Mouse (Mus musculus) thymus, adult 2 months (tissue): Measurements from ENCODE around the gene Chsy1. TPM values are rescaled to one million over a fixed set of nuclear protein-coding genes. Genes with fewer than 3 reads are reported as not detected.

Experiments
- DNase-seq: peaks from one replicate; pipeline ENCODE4 v3.0.0; 2021
- H3K27ac ChIP-seq: fragments of 200-500 bp; 2 replicates; pipeline ENCODE4 v1.5.1; 2012; ENCODE audit warnings: low read length, control low read depth; ENCODE audit not compliant: control insufficient read depth, insufficient read depth
- H3K27me3 ChIP-seq: fragments of 200-500 bp; 2 replicates; pipeline ENCODE4 v1.6.1; 2012; ENCODE audit warnings: mild to moderate bottlenecking, low read length, moderate library complexity, mixed read lengths; ENCODE audit not compliant: control insufficient read depth, insufficient read depth
- H3K36me3 ChIP-seq: fragments of 200-500 bp; 2 replicates; pipeline ENCODE4 v1.6.1; 2012; ENCODE audit warnings: mild to moderate bottlenecking, low read length, moderate library complexity; ENCODE audit not compliant: control insufficient read depth, insufficient read depth
- H3K4me1 ChIP-seq: fragments of 200-500 bp; replicated peaks from 2 replicates; pipeline ENCODE4 v1.6.1; 2012; ENCODE audit warnings: low read length; ENCODE audit not compliant: control insufficient read depth, insufficient read depth
- H3K4me3 ChIP-seq: fragments of 200-500 bp; 2 replicates; pipeline ENCODE4 v1.5.1; 2012; ENCODE audit warnings: mild to moderate bottlenecking, low read length, control low read depth, moderate library complexity; ENCODE audit not compliant: control insufficient read depth, insufficient read depth
- CTCF ChIP-seq: fragments of 200-500 bp; IDR thresholded peaks from 2 replicates; pipeline ENCODE4 v1.5.1; 2012; ENCODE audit warnings: mild to moderate bottlenecking, control low read depth, low read length, moderate library complexity, borderline replicate concordance; ENCODE audit not compliant: control insufficient read depth, poor library complexity, insufficient read depth; ENCODE audit errors: extremely low read depth
- POLR2A ChIP-seq: fragments of 200-500 bp; IDR thresholded peaks from 2 replicates; pipeline ENCODE4 v1.6.1; 2012; ENCODE audit warnings: mild to moderate bottlenecking, low read length, control low read depth, moderate library complexity; ENCODE audit not compliant: control insufficient read depth, poor library complexity, insufficient read depth; ENCODE audit errors: extremely low read depth
- WGBS: fragments of 180-500 bp; shearing (Covaris S2); methylation state at CpG from one replicate; pipeline ENCODE4 v1.1.7; 2018; 5-methylcytosine and 5-hydroxymethylcytosine counted together
- polyA plus RNA-seq: library from polyadenylated mRNA; depleted of rRNA; stranded (reverse); fragments of >200 nt; gene quantifications from 2 replicates; pipeline ENCODE4 v1.2.3, GENCODE M21; 2012

Gene Chsy1
- polyA plus RNA-seq, 1 experiment: 6.6 TPM

DNA sequence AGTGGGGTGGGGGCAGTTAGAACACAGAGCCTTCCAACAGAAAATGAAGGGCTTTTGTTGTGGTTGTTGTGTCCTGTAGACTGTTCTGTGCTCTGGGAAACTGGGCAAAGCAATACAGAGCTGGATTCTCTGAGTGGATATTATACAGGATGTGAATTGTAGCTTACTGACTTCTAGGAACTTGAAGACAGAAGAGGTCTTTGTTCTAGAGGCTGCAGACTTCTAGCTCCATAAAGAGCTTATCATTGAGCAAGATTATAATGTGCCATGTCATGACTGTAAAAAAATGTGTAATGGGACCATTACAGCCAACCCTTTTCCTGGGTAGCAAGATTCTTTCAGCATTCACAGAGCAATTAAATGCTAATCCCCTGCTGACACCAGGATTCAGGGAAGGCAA is 26.9 kb downstream of the Chsy1 start:
- Histone ChIP-seq H3K27ac (no peak overlapping the region; the same call in 1 of the 2 replicates), H3K4me1 (0 out of 2 replicates have a peak, but pooled peaks cover 2% of the 10 kb centered on the region), H3K36me3 (no peaks in the 10 kb centered on the region), H3K27me3 (no peaks in the 10 kb centered on the region), H3K4me3 (no peak overlapping the region)
- DNase-seq: no peak
- no peak for TF ChIP-seq POLR2A
- no peak for TF ChIP-seq CTCF

DNA sequence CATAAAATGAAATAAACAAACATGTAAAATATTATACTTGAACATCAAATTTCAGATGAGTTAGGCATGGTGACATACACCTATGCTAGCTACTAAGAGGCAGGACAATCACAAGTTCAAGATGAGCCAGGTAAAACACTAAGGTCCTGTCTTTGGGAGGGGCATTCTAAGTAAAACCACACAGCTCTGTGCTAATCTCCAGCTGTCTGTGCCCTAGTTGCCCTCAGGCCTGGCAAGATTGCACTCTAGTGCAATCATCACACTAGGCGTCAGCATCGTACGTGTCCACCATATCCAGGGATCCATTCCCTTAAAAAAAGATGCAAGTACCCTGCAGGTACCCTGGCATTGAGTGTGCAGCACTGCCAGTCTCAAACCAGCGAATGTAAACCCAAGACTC is 28.0 kb downstream of the Chsy1 start:
- H3K4me1 ChIP-seq: 0 out of 2 replicates have a peak, but pooled peaks cover 2% of the 10 kb centered on the region

GRCm38 (mm10) chr7:66138301-66138700 is 29.0 kb downstream of the Chsy1 start:
- WGBS: 77% methylated on average over 4 of the region's 4 CpGs
- H3K36me3 ChIP-seq: 0 out of 2 replicates have a peak, but pooled peaks cover 3% of the 10 kb centered on the region
- H3K27ac ChIP-seq: no peak overlapping the region
- H3K27me3 ChIP-seq: no peaks in the 10 kb centered on the region
- 0 out of 2 replicates have a peak, but pooled peaks cover 2% of the 10 kb centered on the region for H3K4me1 ChIP-seq
- DNase-seq: no peak
- no peak for TF ChIP-seq CTCF
- no peak for TF ChIP-seq POLR2A
- no peak overlapping the region for H3K4me3 ChIP-seq

More for the DNA sequence above, 28.0 kb downstream of the Chsy1 start:
- H3K27ac ChIP-seq: no peak overlapping the region
- WGBS: 94% methylated on average over 4 of the region's 4 CpGs
- no peak for TF ChIP-seq CTCF
- no peak for TF ChIP-seq POLR2A
- no peak overlapping the region for H3K4me3 ChIP-seq
- no peaks in the 10 kb centered on the region for H3K36me3 ChIP-seq
- DNase-seq: no peak
- H3K27me3 ChIP-seq: no peaks in the 10 kb centered on the region

DNA sequence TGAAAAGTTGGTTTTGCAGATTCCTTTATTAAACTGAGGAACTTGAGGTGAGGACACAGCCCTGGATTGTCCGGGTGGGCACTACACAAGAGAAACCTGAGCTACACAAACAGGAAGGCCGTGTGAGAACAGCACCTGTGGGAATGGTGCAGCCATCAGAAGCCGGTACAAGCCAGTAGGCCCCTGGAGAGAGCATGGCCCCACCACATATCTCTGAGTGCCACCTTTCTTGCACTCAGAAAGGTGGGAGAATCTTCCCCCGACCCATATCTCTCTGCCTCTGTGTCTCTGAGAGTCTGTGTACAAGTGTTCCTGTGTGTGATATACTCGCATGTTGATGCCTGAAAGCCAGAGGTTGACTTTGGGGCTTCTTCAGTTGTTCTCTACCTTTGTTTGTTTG is 29.6 kb downstream of the Chsy1 start:
- Histone ChIP-seq H3K27ac (no peak overlapping the region), H3K4me1 (0 out of 2 replicates have a peak, but pooled peaks cover 2% of the 10 kb centered on the region), H3K27me3 (no peaks in the 10 kb centered on the region), H3K4me3 (no peak overlapping the region), H3K36me3 (0 out of 2 replicates have a peak, but pooled peaks cover 3% of the 10 kb centered on the region)
- no peak for TF ChIP-seq POLR2A
- TF ChIP-seq CTCF: no peak
- DNase-seq: no peak
- WGBS: 90% methylated on average over 5 of the region's 5 CpGs

DNA sequence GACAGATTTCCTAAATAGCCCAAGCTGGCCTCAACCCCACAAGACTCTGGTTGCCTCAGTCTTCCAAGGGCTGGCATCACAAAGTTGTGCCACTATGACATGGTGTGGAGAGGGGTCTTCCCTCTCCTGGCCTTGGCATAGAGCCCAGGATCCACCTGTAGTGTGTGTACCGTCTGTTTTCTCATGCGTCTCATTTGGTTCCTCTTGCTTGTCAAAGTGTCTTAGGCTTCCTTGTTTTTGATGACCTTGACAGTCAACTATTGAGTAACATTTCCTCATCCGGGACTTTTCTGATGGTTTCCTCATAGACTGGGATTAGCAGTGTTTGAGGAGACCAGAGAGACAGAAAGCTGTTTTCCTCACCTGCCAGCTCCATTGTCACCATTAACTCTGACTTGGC is 30.8 kb downstream of the Chsy1 start:
- TF ChIP-seq CTCF (no peak), POLR2A (no peak)
- H3K36me3 ChIP-seq: 0 out of 2 replicates have a peak, but pooled peaks cover 3% of the 10 kb centered on the region
- whole genome bisulfite sequencing: 73% methylated on average over 3 of the region's 3 CpGs
- DNase-seq: no peak
- H3K27ac ChIP-seq: no peak overlapping the region
- 0 out of 2 replicates have a peak, but pooled peaks cover 2% of the 10 kb centered on the region for H3K4me1 ChIP-seq
- H3K4me3 ChIP-seq: no peak overlapping the region
- H3K27me3 ChIP-seq: no peaks in the 10 kb centered on the region

- TF ChIP-seq POLR2A (no peak), CTCF (no peak)
- Histone ChIP-seq H3K4me3 (no peak overlapping the region), H3K4me1 (0 out of 2 replicates have a peak, but pooled peaks cover 2% of the 10 kb centered on the region), H3K27me3 (no peaks in the 10 kb centered on the region), H3K36me3 (0 out of 2 replicates have a peak, but pooled peaks cover 3% of the 10 kb centered on the region), H3K27ac (no peak overlapping the region)
- WGBS: 94% methylated on average over 4 of the region's 4 CpGs
- DNase-seq: no peak
Observed at GRCm38 (mm10) chr7:66140923-66141570, 31.7 kb downstream of the Chsy1 start.
